Mouse (Mus musculus) stomach, postnatal 0 days (tissue): ENCODE results near the gene Cldn6. TPM values are rescaled to one million over a fixed set of nuclear protein-coding genes. Genes with fewer than 3 reads are reported as not detected.

Source experiments
- ATAC-seq: fragments of 200-750 bp; cut with Nextera tagmentation; 2 replicates; pipeline ENCODE4 v1.8.0; 2017; ENCODE audit not compliant: low FRiP score, low TSS enrichment
- DNase-seq: peaks from one replicate; pipeline ENCODE4 v3.0.0-alpha.2; 2016; ENCODE audit warnings: low spot score
- H3K27ac ChIP-seq: fragments of 300-500 bp; sonication (generic); replicated peaks from 2 replicates; pipeline ENCODE4 v1.5.1; 2014; ENCODE audit warnings: mild to moderate bottlenecking, control low read depth
- H3K27me3 ChIP-seq: fragments of 300-500 bp; sonication (generic); 2 replicates; pipeline ENCODE4 v1.6.1; 2014; ENCODE audit warnings: low read length; ENCODE audit not compliant: control insufficient read depth, insufficient read depth
- H3K36me3 ChIP-seq: fragments of 300-500 bp; sonication (generic); 2 replicates; pipeline ENCODE4 v1.6.1; 2014; ENCODE audit warnings: low read length, mixed read lengths; ENCODE audit not compliant: control insufficient read depth, insufficient read depth
- H3K4me1 ChIP-seq: fragments of 300-500 bp; sonication (generic); replicated peaks from 2 replicates; pipeline ENCODE4 v1.6.1; 2014; ENCODE audit warnings: antibody characterized with exemption; ENCODE audit not compliant: control insufficient read depth, insufficient read depth
- H3K4me2 ChIP-seq: fragments of 300-500 bp; sonication (generic); replicated peaks from 2 replicates; pipeline ENCODE4 v1.6.1; 2014; ENCODE audit warnings: low read depth, mild to moderate bottlenecking, control low read depth, moderate library complexity
- H3K4me3 ChIP-seq: fragments of 300-500 bp; sonication (generic); 2 replicates; pipeline ENCODE4 v1.5.1; 2014; ENCODE audit warnings: low read depth, low read length, control low read depth
- H3K9ac ChIP-seq: fragments of 300-500 bp; sonication (generic); 2 replicates; pipeline ENCODE4 v1.6.1; 2014; ENCODE audit warnings: mild to moderate bottlenecking, low read length, control low read depth, mixed read lengths
- H3K9me3 ChIP-seq: fragments of 300-500 bp; sonication (generic); 2 replicates; pipeline ENCODE4 v1.6.1; 2016; ENCODE audit warnings: low read length; ENCODE audit not compliant: control insufficient read depth
- CTCF ChIP-seq: IDR thresholded peaks from 2 replicates; pipeline ENCODE4 v1.5.1; 2016; ENCODE audit warnings: antibody characterized with exemption, low read depth, mild to moderate bottlenecking, moderate library complexity
- EP300 ChIP-seq: optimal IDR thresholded peaks from 2 replicates; pipeline ENCODE3; 2016; ENCODE audit warnings: antibody characterized with exemption
- WGBS: fragments of 180-500 bp; shearing (Covaris S2); extraction: QIAGEN DNeasy Blood & Tissue Kit; methylation state at CpG from one replicate; pipeline ENCODE4 v1.1.7; 2014; 5-methylcytosine and 5-hydroxymethylcytosine counted together
- polyA plus RNA-seq: library from polyadenylated mRNA; unstranded; fragments of >200 nt; fragmentation: Nextera tagmentation; extraction: Ambion mirVana; gene quantifications from 2 replicates; pipeline ENCODE4 v1.2.1, GENCODE M21; 2015

The Cldn6 gene
- polyA plus RNA-seq, 1 experiment from 2014 or later: 3.2 TPM

DNA sequence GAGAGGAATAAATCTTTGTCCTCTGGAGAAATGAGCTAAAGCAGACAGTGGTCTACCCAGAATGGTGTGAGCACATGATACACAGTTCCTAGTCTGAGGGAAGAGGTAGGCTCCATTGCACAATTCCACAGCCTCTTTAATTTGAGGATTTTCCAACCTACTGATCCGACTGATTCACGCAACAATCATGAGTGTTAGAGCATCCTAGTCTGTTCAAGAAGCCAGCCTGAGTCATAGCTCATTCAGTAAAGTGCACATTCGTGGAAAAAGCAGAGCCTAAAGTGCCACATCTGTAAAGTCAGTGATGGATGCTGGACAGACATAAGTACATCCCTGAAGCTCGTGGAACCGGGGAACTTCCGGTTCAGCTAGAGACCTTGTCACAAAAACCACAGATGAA, 27.7 kb upstream of the Cldn6 start:
- H3K4me1 ChIP-seq: no peaks in the 10 kb centered on the region
- no peaks in the 10 kb centered on the region for H3K27me3 ChIP-seq
- 68% methylated on average over 6 of the region's 6 CpGs for WGBS
- ATAC-seq (no peak), DNase-seq (no peak)
- no peak overlapping the region for H3K4me2 ChIP-seq
- H3K4me3 ChIP-seq: no peak overlapping the region
- no peak overlapping the region for H3K9ac ChIP-seq
- no peak overlapping the region for H3K27ac ChIP-seq
- TF ChIP-seq EP300 (no peak), CTCF (no peak)
- H3K36me3 ChIP-seq: no peaks in the 10 kb centered on the region
- H3K9me3 ChIP-seq: no peaks in the 10 kb centered on the region

GRCm38 (mm10) chr17:23653324-23653723, 25.7 kb upstream of the Cldn6 start:
- Histone ChIP-seq H3K9me3 (no peaks in the 10 kb centered on the region), H3K4me2 (no peak overlapping the region), H3K4me1 (no peaks in the 10 kb centered on the region), H3K27me3 (no peaks in the 10 kb centered on the region), H3K36me3 (no peaks in the 10 kb centered on the region), H3K27ac (no peak overlapping the region), H3K9ac (no peak overlapping the region), H3K4me3 (no peak overlapping the region)
- WGBS: 71% methylated on average over 1 of the region's 2 CpGs
- no peak for DNase-seq
- TF ChIP-seq EP300: no peak
- TF ChIP-seq CTCF: no peak
- ATAC-seq: no peak

GRCm38 (mm10) chr17:23654001-23654400, 25.0 kb upstream of the Cldn6 start:
- no peak for ATAC-seq
- no peak for TF ChIP-seq CTCF
- TF ChIP-seq EP300: no peak

DNA sequence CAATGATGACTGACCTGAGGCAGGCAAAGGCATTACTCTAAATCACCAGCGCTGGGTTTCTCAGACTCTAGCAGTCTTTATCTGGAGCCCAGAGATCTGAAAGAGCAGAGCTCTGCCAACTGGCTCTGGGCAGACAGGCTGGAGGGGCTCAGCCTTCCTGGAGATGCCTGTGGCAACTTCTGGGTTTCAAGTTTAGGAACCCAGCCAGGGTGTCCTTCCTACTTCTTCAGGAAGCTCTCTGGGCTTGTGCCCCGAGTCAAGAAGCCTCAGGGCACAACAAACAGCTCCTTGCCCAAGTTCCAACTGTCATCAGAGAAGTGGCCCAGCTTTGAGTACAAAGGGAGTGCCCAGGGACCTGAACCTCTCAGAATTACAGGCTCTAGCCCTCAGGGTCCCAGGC, 24.6 kb upstream of the Cldn6 start:
- Histone ChIP-seq H3K27ac (no peak overlapping the region), H3K4me2 (no peak overlapping the region)
- no peak for ATAC-seq

More at GRCm38 (mm10) chr17:23654001-23654400, 25.0 kb upstream of the Cldn6 start:
- no peak for DNase-seq
- no peaks in the 10 kb centered on the region for H3K36me3 ChIP-seq
- no peak overlapping the region for H3K9ac ChIP-seq
- H3K27ac ChIP-seq: no peak overlapping the region
- H3K4me2 ChIP-seq: no peak overlapping the region
- H3K9me3 ChIP-seq: no peaks in the 10 kb centered on the region
- no peak overlapping the region for H3K4me3 ChIP-seq
- WGBS: 40% methylated on average over 6 of the region's 6 CpGs
- H3K4me1 ChIP-seq: no peaks in the 10 kb centered on the region
- H3K27me3 ChIP-seq: no peaks in the 10 kb centered on the region

GRCm38 (mm10) chr17:23658450-23658849, 20.6 kb upstream of the Cldn6 start:
- ATAC-seq (no peak), DNase-seq (no peak)
- H3K4me2 ChIP-seq: no peak overlapping the region
- WGBS: 81% methylated on average over 3 of the region's 3 CpGs
- no peaks in the 10 kb centered on the region for H3K36me3 ChIP-seq
- 0 out of 2 replicates have a peak, but pooled peaks cover 2% of the 10 kb centered on the region for H3K4me1 ChIP-seq
- TF ChIP-seq CTCF (no peak), EP300 (no peak)
- no peak overlapping the region for H3K9ac ChIP-seq
- no peak overlapping the region for H3K27ac ChIP-seq
- H3K4me3 ChIP-seq: no peak overlapping the region
- H3K27me3 ChIP-seq: peaks cover 3% of the 10 kb centered on the region; the same call in 1 of the 2 replicates
- H3K9me3 ChIP-seq: no peaks in the 10 kb centered on the region

More for the DNA sequence above, 24.6 kb upstream of the Cldn6 start:
- no peak overlapping the region for H3K9ac ChIP-seq
- 47% methylated on average over 2 of the region's 2 CpGs for WGBS
- H3K4me1 ChIP-seq: no peaks in the 10 kb centered on the region
- no peak overlapping the region for H3K4me3 ChIP-seq
- no peaks in the 10 kb centered on the region for H3K27me3 ChIP-seq
- TF ChIP-seq EP300: no peak
- no peak for TF ChIP-seq CTCF
- H3K36me3 ChIP-seq: no peaks in the 10 kb centered on the region
- no peak for DNase-seq
- no peaks in the 10 kb centered on the region for H3K9me3 ChIP-seq

- H3K4me3 ChIP-seq: peak within 1 kb of the TSS; percentile 49
- DNase-seq (peak; percentile 93), ATAC-seq (peak; percentile 80)
- peaks cover 3% of the 10 kb centered on the region; the same call in 1 of the 2 replicates for H3K27me3 ChIP-seq
- 4% methylated on average over 27 of the region's 27 CpGs for WGBS
- peak within 1 kb of the TSS; percentile 53 for H3K9ac ChIP-seq
- TF ChIP-seq EP300: no peak
- TF ChIP-seq CTCF: peak; percentile 91
- no peaks in the 10 kb centered on the region for H3K36me3 ChIP-seq
- H3K27ac ChIP-seq: peak within 1 kb of the TSS; percentile 86
- no peaks in the 10 kb centered on the region for H3K9me3 ChIP-seq
- peak within 1 kb of the TSS; percentile 57 for H3K4me2 ChIP-seq
- H3K4me1 ChIP-seq: 0 out of 2 replicates have a peak, but pooled peaks cover 2% of the 10 kb centered on the region
Observed at GRCm38 (mm10) chr17:23660117-23660875, 18.8 kb upstream of the Cldn6 start, which contains the start of gene Bicdl2. TSS of gene Bicdl2 (plus strand) at chr17:23660506.
